Mouse (Mus musculus): ENCODE measurements around the gene Hhex. TPM values are rescaled to one million over a fixed set of nuclear protein-coding genes. Genes with fewer than 3 reads are reported as not detected.

Hhex gene
- total RNA-seq, 2 experiments from 2014 or later = 6.9 to 9.6 TPM

Other genes with a start within 250 kb of the Hhex start
- 10 to 100 TPM; 85.0 to 95.3 TPM for gene March5, start 227.3 kb upstream of the Hhex start, total RNA-seq (2021)
- 10 to 100 TPM; 58.2 to 58.4 TPM for gene Cpeb3, start 226.2 kb upstream of the Hhex start, total RNA-seq (2021)
- gene Ide, start 97.0 kb upstream of the Hhex start, total RNA-seq (2021) = 100 to 1,000 TPM; 109 to 147 TPM
- gene Kif11, start 58.4 kb upstream of the Hhex start, total RNA-seq (2021) = 10 to 100 TPM; 11.5 to 11.8 TPM
- 10 to 100 TPM; 28.0 to 29.4 TPM for gene Exoc6, start 115.6 kb downstream of the Hhex start, total RNA-seq (2021)

Data from heart, postnatal 10 days (tissue).